Mouse (Mus musculus): ENCODE results near the gene Pigu.

DNA sequence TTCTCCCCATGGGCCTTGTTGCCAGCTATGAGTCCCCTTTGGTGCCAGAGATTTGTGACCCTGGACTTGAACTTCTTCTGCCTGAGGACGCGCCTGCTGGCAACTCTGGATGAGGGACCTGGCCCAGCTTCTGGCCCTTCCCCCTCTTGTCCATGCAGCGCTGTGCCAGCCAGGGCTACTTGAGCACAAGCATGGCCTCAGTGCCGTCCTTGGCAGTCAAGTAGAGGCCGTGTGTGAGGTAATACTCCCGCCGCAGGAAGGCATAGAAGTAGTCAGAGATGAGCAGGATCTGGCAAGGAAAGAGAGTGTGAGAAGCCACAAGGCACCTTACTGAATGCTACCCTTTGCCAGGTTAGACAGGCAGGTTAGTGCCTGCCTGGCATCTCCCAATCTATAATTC lies 78.9 kb downstream of the Pigu start:
- TF ChIP-seq CTCF (IDR thresholded peaks at IDR 0.05) (no peak), EP300 (IDR thresholded peaks at IDR 0.05) (no peak)
